Comparison of ENCODE assay signal across 26 mouse cellular contexts in genomic region chr11:100844121-100844520, GRCm38 (mm10).
"Had no signal": no experiment of that assay in that cellular context is flagged by ENCODE, and none has a peak within 500 bp of the region (broad histone marks: within the 10 kb centered on the region; RNA-seq: fewer than 3 reads in every experiment).

No protein-coding gene starts in this region.

- H3K27me3 ChIP-seq: embryonic facial prominence, embryonic 12.5 days; embryonic facial prominence, embryonic 13.5 days; embryonic facial prominence, embryonic 15.5 days; forebrain, embryonic 13.5 days had no signal

- ATAC-seq: forebrain, embryonic 13.5 days; forebrain, embryonic 14.5 days; forebrain, embryonic 15.5 days; forebrain, embryonic 16.5 days; forebrain, postnatal 0 days had no signal

- H3K9me3 ChIP-seq: embryonic facial prominence, embryonic 10.5 days; embryonic facial prominence, embryonic 12.5 days; embryonic facial prominence, embryonic 13.5 days; embryonic facial prominence, embryonic 15.5 days; forebrain, embryonic 10.5 days; forebrain, embryonic 12.5 days; forebrain, embryonic 13.5 days; forebrain, embryonic 15.5 days had no signal

- H3K36me3 ChIP-seq: embryonic facial prominence, embryonic 10.5 days; embryonic facial prominence, embryonic 12.5 days; embryonic facial prominence, embryonic 13.5 days; embryonic facial prominence, embryonic 15.5 days; forebrain, embryonic 10.5 days; forebrain, embryonic 12.5 days; forebrain, embryonic 15.5 days had no signal

- H3K27ac ChIP-seq: embryonic facial prominence, embryonic 10.5 days; embryonic facial prominence, embryonic 12.5 days; embryonic facial prominence, embryonic 13.5 days; embryonic facial prominence, embryonic 15.5 days; forebrain, embryonic 10.5 days; forebrain, embryonic 12.5 days; forebrain, embryonic 13.5 days; forebrain, embryonic 15.5 days; heart, adult 2 months had no signal

- H3K4me2 ChIP-seq: embryonic facial prominence, embryonic 12.5 days; embryonic facial prominence, embryonic 13.5 days; embryonic facial prominence, embryonic 15.5 days; forebrain, embryonic 12.5 days; forebrain, embryonic 13.5 days; forebrain, embryonic 15.5 days had no signal

- H3K9ac ChIP-seq: embryonic facial prominence, embryonic 12.5 days; embryonic facial prominence, embryonic 13.5 days; embryonic facial prominence, embryonic 15.5 days; forebrain, embryonic 12.5 days; forebrain, embryonic 13.5 days; forebrain, embryonic 15.5 days; forebrain, postnatal 0 days had no signal

- H3K4me3 ChIP-seq: embryonic facial prominence, embryonic 10.5 days; embryonic facial prominence, embryonic 12.5 days; embryonic facial prominence, embryonic 13.5 days; embryonic facial prominence, embryonic 15.5 days; erythroblast, embryonic 14.5 days; forebrain, embryonic 10.5 days; forebrain, embryonic 12.5 days; forebrain, embryonic 13.5 days; forebrain, embryonic 15.5 days; gastrocnemius, adult 2 months; heart, adult 2 months had no signal

- DNase-seq: cerebellum, adult 9-11 months; cerebellum, postnatal 10 days; cerebellum, postnatal 14 days; cerebellum, postnatal 25 days; cerebellum, postnatal 36 days; embryo, embryonic 11 days; forebrain, postnatal 0 days; gastrocnemius, adult 2 months; gastrocnemius, postnatal 10 days; gastrocnemius, postnatal 14 days; gastrocnemius, postnatal 25 days; gastrocnemius, postnatal 36 days; heart, adult 11 months; heart, adult 18-20 months; heart, adult 2 months had no signal
